Mouse (Mus musculus): ENCODE results near the gene Nppb. TPM values are rescaled to one million over a fixed set of nuclear protein-coding genes. Genes with fewer than 3 reads are reported as not detected.
A peak's percentile ranks its signal among the peaks of the same experiment; 100 is the strongest.

Nppb gene
- polyA plus RNA-seq (2016; fragmentation: Nextera tagmentation; extraction: Ambion mirVana): not detected in 2 replicates

DNA sequence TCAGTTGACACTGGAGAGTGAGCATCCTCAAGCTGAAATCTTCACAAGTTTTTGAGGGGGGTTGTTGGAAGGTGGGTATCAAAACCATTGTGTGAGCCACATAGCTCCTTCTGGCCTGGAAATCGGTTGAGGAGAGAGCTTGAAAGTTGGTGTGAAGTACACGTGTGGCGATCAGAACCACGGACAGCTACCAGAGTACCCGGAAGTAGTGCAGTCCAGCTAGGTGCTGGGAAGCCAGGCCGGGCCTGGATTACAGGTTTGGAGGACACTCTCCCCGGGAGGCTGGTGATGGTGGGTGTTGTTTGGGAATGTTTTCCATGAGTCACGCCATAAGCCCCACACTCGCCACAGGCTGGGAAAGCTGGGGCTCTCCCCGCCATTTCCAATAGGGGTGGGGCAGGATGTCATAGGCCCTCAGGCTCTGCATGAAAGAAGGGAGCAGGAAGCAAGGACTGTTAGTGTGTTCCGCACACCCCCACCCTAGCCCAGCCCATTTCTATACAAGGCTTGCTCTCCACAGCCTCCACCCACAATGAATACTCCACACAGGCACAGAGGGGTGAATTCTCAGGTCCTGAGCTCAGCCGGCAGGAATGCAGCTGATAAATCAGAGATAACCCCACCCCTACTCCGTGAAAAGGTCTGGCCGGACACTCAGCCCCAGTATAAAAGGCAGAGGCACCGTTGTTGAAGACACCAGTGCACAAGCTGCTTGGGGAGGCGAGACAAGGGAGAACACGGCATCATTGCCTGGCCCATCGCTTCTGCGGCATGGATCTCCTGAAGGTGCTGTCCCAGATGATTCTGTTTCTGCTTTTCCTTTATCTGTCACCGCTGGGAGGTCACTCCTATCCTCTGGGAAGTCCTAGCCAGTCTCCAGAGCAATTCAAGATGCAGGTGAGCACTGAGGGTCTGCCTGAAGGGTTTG is at the start of gene Nppb:
Nppb (plus strand) TSS at position 584 of the 928 bp plus-strand sequence.
- Histone ChIP-seq H3K36me3 (no peaks in the 10 kb centered on the region), H3K27me3 (no peaks in the 10 kb centered on the region)
- ATAC-seq (ENCODE audit: insufficient number of reproducible peaks, insufficient read depth, low FRiP score, low TSS enrichment): no peak

DNA sequence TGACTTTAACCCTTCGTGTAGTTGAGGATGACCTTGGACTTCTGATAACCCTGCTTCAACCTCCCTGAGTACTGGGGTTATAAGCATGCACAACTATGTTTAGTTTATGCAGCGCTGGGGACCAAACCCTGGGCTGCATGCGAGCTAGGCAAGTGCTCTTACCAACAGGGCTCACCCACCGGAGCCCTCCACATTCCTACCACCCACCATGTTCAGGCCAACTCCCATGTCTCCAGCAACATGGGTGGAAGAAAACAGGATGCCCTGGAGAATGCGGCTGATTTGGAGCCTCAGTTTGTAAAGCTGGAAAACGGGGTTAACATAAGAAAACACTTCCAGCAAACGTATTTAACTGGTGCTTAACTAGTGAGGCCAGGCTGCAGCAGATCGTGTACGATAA is 49.7 kb upstream of the Nppb start:
- H3K4me2 ChIP-seq (replicated peaks): peak overlapping the region; percentile 79
- H3K4me3 ChIP-seq: peak overlapping the region; percentile 79
- 20% methylated on average over 9 of the region's 9 CpGs for WGBS
- H3K27me3 ChIP-seq: no peaks in the 10 kb centered on the region
- no peaks in the 10 kb centered on the region for H3K9me3 ChIP-seq
- ATAC-seq (ENCODE audit: insufficient number of reproducible peaks, insufficient read depth, low FRiP score, low TSS enrichment): no peak
- peak overlapping the region; percentile 79 for H3K9ac ChIP-seq
- H3K27ac ChIP-seq: no peak overlapping the region
- H3K4me1 ChIP-seq: peaks cover 22% of the 10 kb centered on the region
- H3K36me3 ChIP-seq: peaks cover 11% of the 10 kb centered on the region; the same call in 1 of the 2 replicates

More for the DNA sequence above, at the start of gene Nppb:
- WGBS: 27% methylated on average over 20 of the region's 20 CpGs
- no peak within 1 kb of the TSS for H3K4me2 ChIP-seq (replicated peaks)
- no peak within 1 kb of the TSS for H3K9ac ChIP-seq
- H3K9me3 ChIP-seq: 0 out of 2 replicates have a peak, but pooled peaks cover 3% of the 10 kb centered on the region
- H3K27ac ChIP-seq: no peak within 1 kb of the TSS
- H3K4me1 ChIP-seq: no peaks in the 10 kb centered on the region
- no peak within 1 kb of the TSS for H3K4me3 ChIP-seq

DNA sequence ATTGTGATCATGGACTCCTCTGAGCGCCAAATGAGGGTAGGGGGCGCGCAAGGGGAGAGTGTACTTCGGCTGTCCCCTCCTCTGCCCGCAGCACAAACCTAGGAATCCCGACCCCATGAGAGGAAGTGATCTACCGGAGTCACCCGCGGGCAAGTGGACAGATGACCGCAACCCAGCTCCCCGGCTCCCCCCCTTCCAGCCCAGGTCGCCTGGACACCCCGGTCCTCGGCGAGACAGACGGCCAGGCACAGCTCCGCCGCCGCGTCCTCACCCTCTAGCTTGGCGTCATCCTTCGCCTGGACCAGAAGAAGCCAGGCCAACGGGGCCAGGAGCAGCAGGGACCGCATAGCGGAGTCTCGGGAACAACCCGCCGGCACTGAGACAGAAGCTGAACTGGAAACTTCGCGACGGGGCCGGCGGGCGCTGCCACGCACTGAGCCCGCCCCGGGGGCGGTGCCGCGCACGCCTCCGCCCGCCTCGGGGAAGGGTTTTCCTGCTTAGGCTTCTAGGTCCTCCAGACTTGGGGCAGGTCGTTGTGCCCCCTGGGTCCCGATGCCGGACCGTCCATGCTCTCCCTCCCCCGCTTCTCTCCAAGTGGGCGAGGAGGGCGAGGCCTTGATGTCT is 49.1 kb upstream of the Nppb start, which contains the start of gene Plod1:
Plod1 (minus strand) TSS at position 437 of the 624 bp plus-strand sequence.
- H3K27me3 ChIP-seq: no peaks in the 10 kb centered on the region
- under 1% methylated on average over 51 of the region's 51 CpGs for WGBS
- H3K27ac ChIP-seq: peak within 1 kb of the TSS; percentile 81
- H3K9ac ChIP-seq: peak within 1 kb of the TSS; percentile 79
- peak; percentile 48; the same call in 1 of the 2 replicates for ATAC-seq (ENCODE audit: insufficient number of reproducible peaks, insufficient read depth, low FRiP score, low TSS enrichment)
- H3K4me3 ChIP-seq: peak within 1 kb of the TSS; percentile 79
- peaks cover 10% of the 10 kb centered on the region; the same call in 1 of the 2 replicates for H3K36me3 ChIP-seq
- H3K4me2 ChIP-seq (replicated peaks): peak within 1 kb of the TSS; percentile 79
- H3K9me3 ChIP-seq: no peaks in the 10 kb centered on the region
- peaks cover 24% of the 10 kb centered on the region for H3K4me1 ChIP-seq

DNA sequence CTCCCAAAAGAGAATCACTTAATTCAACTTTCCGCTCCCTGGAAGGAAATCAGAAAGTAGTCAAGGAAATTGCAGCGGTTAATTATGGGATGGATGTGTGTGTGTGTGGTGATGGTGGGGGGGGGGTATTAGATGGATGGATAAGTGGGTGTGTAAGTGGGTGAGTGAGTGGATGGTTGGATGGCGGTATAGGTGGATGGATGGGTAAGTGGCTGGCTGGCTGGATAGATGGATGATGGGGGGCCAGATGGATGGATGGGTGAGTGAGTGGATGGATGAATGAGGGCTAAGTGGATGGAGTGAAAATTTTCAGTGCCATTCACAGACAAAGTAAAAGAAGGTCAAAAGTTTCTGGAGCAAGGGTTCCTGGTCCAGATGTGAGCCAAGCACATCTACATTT is 48.6 kb upstream of the Nppb start:
- Histone ChIP-seq H3K4me1 (peaks cover 30% of the 10 kb centered on the region), H3K9me3 (no peaks in the 10 kb centered on the region), H3K4me3 (peak overlapping the region; percentile 79), H3K27me3 (no peaks in the 10 kb centered on the region), H3K9ac (peak overlapping the region; percentile 79; the same call in 1 of the 2 replicates), H3K36me3 (0 out of 2 replicates have a peak, but pooled peaks cover 4% of the 10 kb centered on the region), H3K27ac (peak overlapping the region; percentile 81; the same call in 1 of the 2 replicates), H3K4me2 (replicated peaks) (peak overlapping the region; percentile 79)
- no peak for ATAC-seq (ENCODE audit: insufficient number of reproducible peaks, insufficient read depth, low FRiP score, low TSS enrichment)
- 41% methylated on average over 3 of the region's 3 CpGs for WGBS

DNA sequence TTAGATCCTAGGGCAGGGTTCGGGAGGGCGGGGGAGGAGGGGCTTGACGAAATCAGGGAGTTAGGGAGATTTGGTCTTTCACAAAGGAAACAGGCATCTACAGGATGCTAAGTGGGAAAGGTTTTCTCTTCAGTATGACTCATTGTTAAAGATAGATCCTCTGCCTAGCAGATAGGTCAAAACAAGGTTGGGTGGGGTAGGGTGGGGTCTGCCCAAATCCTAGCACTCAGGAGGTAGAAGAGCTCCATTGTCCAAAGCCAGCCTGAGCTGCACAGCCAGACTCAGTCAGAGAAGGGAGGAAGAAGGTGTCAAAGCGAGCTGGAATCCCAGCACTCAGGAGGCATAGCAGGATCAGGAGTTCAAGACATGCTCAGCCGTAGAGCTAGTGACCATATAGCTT is 48.1 kb upstream of the Nppb start:
- Histone ChIP-seq H3K27me3 (no peaks in the 10 kb centered on the region), H3K9me3 (no peaks in the 10 kb centered on the region), H3K4me3 (no peak overlapping the region), H3K9ac (no peak overlapping the region), H3K36me3 (0 out of 2 replicates have a peak, but pooled peaks cover 2% of the 10 kb centered on the region), H3K4me2 (replicated peaks) (no peak overlapping the region), H3K27ac (no peak overlapping the region), H3K4me1 (peaks cover 32% of the 10 kb centered on the region)
- 59% methylated on average over 5 of the region's 5 CpGs for WGBS
- no peak for ATAC-seq (ENCODE audit: insufficient number of reproducible peaks, insufficient read depth, low FRiP score, low TSS enrichment)

DNA sequence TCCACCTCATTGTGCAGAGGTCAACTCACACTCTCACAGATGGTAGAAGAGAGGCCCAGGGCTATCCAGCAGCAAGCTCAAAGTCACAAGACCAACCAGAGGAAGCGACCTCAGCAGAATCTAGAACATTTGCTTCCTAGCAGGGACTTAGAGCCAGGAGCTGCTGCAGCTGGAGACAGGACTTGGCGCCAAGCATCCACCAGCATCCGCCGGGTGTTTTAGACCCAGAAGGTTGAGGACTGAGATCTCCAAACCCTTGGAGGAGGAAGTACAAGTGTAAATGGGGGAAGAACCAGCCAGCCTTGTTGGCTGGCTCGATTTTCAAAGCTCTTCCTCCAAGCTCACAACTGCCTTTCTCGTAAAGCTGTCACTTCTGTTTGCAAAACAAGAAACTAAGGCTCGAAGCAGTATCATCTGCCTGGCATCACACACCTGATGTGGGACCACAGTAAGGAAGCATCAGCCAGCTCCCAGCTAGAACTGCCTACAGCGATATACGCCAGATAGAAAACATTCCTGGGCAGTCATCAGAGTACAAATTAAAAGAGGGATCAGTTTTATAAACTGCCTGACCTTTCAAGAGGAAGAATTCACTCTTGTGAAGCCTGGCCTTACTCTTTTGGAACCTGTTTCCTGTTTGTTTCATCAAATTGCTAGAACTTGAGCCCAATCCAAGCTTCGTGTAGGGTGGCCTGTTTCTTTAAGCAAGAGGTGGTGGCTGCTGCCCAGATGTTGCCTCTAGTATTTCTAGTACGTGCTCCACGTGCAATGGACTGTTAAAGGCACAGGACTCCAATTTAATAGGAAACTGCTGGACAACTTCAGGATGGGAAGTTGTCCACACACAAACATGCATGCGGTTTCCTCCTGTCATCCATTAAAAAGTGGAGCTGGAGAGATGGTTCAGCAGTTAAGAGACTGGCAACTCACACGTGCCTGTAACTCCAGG is 47.2 kb upstream of the Nppb start:
- ATAC-seq (ENCODE audit: insufficient number of reproducible peaks, insufficient read depth, low FRiP score, low TSS enrichment): no peak
- Histone ChIP-seq H3K9ac (no peak overlapping the region; the same call in 1 of the 2 replicates), H3K4me3 (no peak overlapping the region), H3K9me3 (no peaks in the 10 kb centered on the region), H3K4me1 (peaks cover 35% of the 10 kb centered on the region), H3K4me2 (replicated peaks) (no peak overlapping the region), H3K36me3 (0 out of 2 replicates have a peak, but pooled peaks cover 3% of the 10 kb centered on the region), H3K27ac (peak overlapping the region; percentile 91), H3K27me3 (no peaks in the 10 kb centered on the region)
- WGBS: 50% methylated on average over 14 of the region's 14 CpGs

DNA sequence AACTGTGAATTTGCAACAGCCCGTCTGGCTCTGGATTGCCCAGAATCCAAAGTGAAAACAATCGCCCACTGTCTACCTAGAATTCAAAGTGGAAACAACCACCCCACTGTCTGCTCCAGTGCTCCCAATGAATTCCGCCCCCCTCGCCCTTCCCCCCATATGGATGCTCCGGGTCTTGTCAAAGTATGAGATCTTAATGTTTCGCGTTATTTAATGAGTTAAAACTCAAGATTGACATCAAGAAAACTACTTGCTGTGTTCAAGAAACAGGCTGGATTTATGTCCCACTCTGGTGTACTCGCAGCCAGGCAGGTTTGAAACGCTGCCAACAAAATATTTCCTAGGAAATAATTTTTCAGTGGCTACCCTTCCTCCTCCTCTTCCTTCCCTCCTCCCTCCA is 45.5 kb upstream of the Nppb start:
- no peaks in the 10 kb centered on the region for H3K9me3 ChIP-seq
- no peak overlapping the region for H3K9ac ChIP-seq
- no peak for ATAC-seq (ENCODE audit: insufficient number of reproducible peaks, insufficient read depth, low FRiP score, low TSS enrichment)
- H3K4me1 ChIP-seq: peaks cover 30% of the 10 kb centered on the region
- no peaks in the 10 kb centered on the region for H3K27me3 ChIP-seq
- peak overlapping the region; percentile 91 for H3K27ac ChIP-seq
- 0 out of 2 replicates have a peak overlapping the region, but pooled peaks have one; percentile 97 for H3K4me3 ChIP-seq
- 30% methylated on average over 9 of the region's 9 CpGs for WGBS
- H3K36me3 ChIP-seq: peaks cover 19% of the 10 kb centered on the region
- H3K4me2 ChIP-seq (replicated peaks): peak overlapping the region; percentile 99

DNA sequence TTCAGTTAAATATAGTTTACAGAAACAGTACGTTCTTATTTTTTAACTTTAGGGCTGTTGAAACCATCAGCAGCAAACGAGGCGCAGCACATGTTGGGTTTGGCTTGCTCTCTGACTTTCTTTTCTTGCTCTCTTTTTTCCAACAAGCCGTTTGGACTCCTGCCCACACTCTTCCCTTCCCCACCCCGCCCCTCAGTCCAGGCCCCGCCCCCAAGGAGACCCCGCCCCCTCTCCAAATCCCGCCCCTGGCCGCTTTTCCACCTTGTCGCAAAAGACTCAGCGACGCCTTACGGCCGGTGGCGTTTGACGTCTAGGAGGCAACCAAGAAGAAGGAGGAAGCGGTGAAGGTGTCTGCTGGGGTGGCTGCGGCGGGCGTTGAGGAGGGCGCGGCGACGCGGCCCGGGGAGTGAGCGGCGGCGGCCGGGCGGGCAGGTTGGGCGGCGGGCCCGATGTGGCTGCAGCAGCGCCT is 45.0 kb upstream of the Nppb start, which contains the start of gene 2510039O18Rik:
2510039O18Rik (plus strand) TSS at position 320 of the 469 bp plus-strand sequence.
- Histone ChIP-seq H3K27me3 (no peaks in the 10 kb centered on the region), H3K4me3 (peak within 1 kb of the TSS; percentile 97), H3K36me3 (peaks cover 24% of the 10 kb centered on the region), H3K9me3 (no peaks in the 10 kb centered on the region), H3K4me1 (peaks cover 30% of the 10 kb centered on the region), H3K27ac (peak within 1 kb of the TSS; percentile 91), H3K9ac (peak within 1 kb of the TSS; percentile 92), H3K4me2 (replicated peaks) (peak within 1 kb of the TSS; percentile 99)
- peak; percentile 44 for ATAC-seq (ENCODE audit: insufficient number of reproducible peaks, insufficient read depth, low FRiP score, low TSS enrichment)
- WGBS: under 1% methylated on average over 25 of the region's 35 CpGs

DNA sequence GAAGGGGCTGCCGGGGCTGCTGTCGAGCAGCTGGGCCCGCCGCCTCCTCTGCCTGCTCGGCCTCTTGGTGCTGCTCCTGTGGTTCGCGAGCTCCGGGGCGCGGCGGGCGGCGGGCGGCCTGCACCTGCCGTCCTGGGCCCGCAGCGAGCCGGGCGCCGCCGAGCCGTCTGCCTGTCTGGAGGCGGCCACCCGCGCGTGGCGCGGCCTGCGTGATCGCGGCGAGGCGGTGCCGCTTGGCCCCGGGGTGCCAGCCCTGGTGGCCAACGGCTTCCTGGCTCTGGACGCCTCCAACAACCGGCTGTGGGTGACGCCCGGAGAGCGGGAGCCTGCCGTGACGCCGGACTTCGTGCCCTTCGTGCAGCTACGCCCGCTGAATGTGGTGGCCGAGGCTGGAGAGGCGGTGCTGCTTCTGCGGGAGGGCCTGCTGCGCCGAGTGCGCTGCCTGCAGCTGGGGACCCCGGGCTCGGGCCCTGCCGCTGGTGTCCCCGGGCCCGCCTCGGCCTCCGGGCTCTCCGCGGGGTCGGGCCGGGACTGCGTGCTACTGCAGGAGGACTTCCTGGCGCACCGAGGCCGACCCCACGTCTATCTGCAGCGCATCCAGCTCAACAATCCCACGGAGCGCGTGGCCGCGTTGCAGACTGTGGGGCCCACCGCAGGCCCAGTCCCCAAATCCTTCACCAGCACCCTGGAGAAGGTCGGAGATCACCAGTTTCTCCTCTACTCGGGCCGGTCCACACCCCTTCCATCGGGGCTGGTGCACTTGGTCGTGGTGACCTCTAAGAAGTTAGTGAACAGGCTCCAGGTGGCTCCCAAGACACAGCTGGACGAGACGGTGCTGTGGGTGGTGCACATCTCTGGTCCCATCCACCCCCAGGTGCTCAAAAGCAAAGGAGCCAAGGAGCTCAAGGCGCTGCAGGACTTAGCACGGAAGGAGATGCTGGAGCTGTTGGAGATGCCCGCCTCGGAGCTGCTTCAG is 44.3 kb upstream of the Nppb start:
- Histone ChIP-seq H3K4me1 (peaks cover 30% of the 10 kb centered on the region), H3K4me3 (peak overlapping the region; percentile 97), H3K36me3 (peaks cover 31% of the 10 kb centered on the region), H3K27me3 (no peaks in the 10 kb centered on the region), H3K4me2 (replicated peaks) (peak overlapping the region; percentile 99), H3K27ac (0 out of 2 replicates have a peak overlapping the region, but pooled peaks have one; percentile 91), H3K9ac (peak overlapping the region; percentile 92), H3K9me3 (no peaks in the 10 kb centered on the region)
- peak; percentile 44 for ATAC-seq (ENCODE audit: insufficient number of reproducible peaks, insufficient read depth, low FRiP score, low TSS enrichment)
- 9% methylated on average over 62 of the region's 88 CpGs for WGBS

DNA sequence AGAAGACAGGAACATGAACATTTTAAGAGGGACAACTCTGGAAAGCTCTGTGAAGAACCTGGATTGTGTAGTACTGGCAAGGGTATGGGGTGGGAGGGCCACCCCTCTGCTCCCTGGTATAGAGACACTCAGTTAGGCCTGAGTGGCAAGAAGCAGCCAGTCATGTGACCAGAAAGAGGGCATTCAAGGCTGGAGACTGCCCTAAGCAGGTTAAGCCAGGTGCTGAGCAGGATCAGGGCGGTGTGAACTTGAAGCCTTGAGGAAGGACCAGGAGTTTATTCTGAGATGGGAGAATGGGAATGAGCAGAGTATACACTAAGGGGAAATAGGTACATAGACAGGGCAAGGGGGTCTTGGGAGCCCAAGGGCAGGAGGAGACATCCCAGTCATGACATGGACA is 42.6 kb upstream of the Nppb start:
- Histone ChIP-seq H3K4me3 (no peak overlapping the region), H3K4me2 (replicated peaks) (peak overlapping the region; percentile 99), H3K9me3 (no peaks in the 10 kb centered on the region), H3K4me1 (peaks cover 27% of the 10 kb centered on the region), H3K36me3 (peaks cover 45% of the 10 kb centered on the region), H3K27ac (no peak overlapping the region), H3K9ac (no peak overlapping the region), H3K27me3 (no peaks in the 10 kb centered on the region)
- 96% methylated on average over 1 of the region's 1 CpGs for WGBS
- ATAC-seq (ENCODE audit: insufficient number of reproducible peaks, insufficient read depth, low FRiP score, low TSS enrichment): no peak

Measured in embryonic facial prominence, embryonic 12.5 days (tissue).